Mouse (Mus musculus): Measurements from ENCODE around the gene Slc9a6. TPM values are rescaled to one million over a fixed set of nuclear protein-coding genes. Genes with fewer than 3 reads are reported as not detected.

Slc9a6 gene
- total and polyA plus RNA-seq, 3 experiments: 5.2 to 7.6 (median 5.3) TPM

- TF ChIP-seq JUND (conservative IDR thresholded peaks at IDR 0.05; ENCODE audit: low read depth, low read length): no peak
These were observed 11.5 kb upstream of the Slc9a6 start, which contains the start of gene Mmgt1 (continued) for GRCm38 (mm10) chrX:56597887-56598640.

DNA sequence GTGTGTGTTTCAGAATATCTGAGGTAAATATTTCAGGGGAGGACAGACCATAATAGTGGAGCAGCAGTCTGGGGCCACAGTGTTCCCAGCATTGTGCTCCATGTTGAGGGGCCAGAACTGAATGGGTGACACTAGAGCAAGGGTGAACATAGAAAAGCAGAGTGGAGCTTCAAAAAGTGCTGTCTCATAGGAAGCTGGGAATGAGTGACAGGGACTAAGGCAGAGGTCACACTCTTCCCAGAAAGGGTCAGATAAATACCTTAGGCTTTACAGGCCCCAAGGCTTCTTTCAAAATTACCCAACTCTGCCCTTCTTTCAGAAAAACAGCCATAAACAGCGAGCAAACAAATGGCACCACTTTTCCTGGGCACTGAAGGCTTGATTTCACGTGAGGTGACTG, 3.0 kb upstream of the Slc9a6 start:
- H3K9ac ChIP-seq (ENCODE audit: insufficient read depth, low read depth): no peak overlapping the region
- H3K27me3 ChIP-seq (replicated peaks): no peaks in the 10 kb centered on the region
- DNase-seq (ENCODE audit: extremely low read depth): no peak
- in situ Hi-C loops (cut with MboI; ENCODE audit: low pct_ligation_motif_present, low pct_unique_long_range_greater_than_20kb, low sequenced_read_pairs) (no loop called here), dilution Hi-C loops (cut with MboI; ENCODE audit: extremely low pct_ligation_motif_present, extremely low pct_unique_long_range_greater_than_20kb, low sequenced_read_pairs) (no loop called here)
- H3K9me3 ChIP-seq (replicated peaks; ENCODE audit: low read length): no peaks in the 10 kb centered on the region
- H3K4me2 ChIP-seq (ENCODE audit: insufficient read depth, low read depth, poor library complexity, severe bottlenecking): no peak overlapping the region
- H3K27ac ChIP-seq (ENCODE audit: insufficient read depth, low read depth): no peak overlapping the region
- no peak for TF ChIP-seq MAFK (IDR thresholded peaks at IDR 0.05; ENCODE audit: insufficient replicate concordance, low read length)
- no peak for TF ChIP-seq USF1 (IDR thresholded peaks at IDR 0.05; ENCODE audit: low read depth, low read length)
- TF ChIP-seq POLR2A (IDR thresholded peaks at IDR 0.05; ENCODE audit: low read depth, low read length): no peak
- no peak for TF ChIP-seq RAD21 (IDR thresholded peaks at IDR 0.05; ENCODE audit: low read depth, low read length)
- no peak for TF ChIP-seq ZC3H11A (IDR thresholded peaks at IDR 0.05; ENCODE audit: low read depth, low read length)
- no peak for TF ChIP-seq MXI1 (IDR thresholded peaks at IDR 0.05; ENCODE audit: low read depth, low read length)
- no peak for TF ChIP-seq NELFE (IDR thresholded peaks at IDR 0.05; ENCODE audit: low read depth, low read length)
- TF ChIP-seq TBP (conservative IDR thresholded peaks at IDR 0.05; ENCODE audit: low read depth, low read length): no peak
- TF ChIP-seq PAX5 (IDR thresholded peaks at IDR 0.05; ENCODE audit: low read length): no peak
- TF ChIP-seq KAT2A (IDR thresholded peaks at IDR 0.05; ENCODE audit: insufficient replicate concordance, low read length): no peak
- no peak for TF ChIP-seq MAX (IDR thresholded peaks at IDR 0.05; ENCODE audit: low read length)
- TF ChIP-seq MAZ (IDR thresholded peaks at IDR 0.05; ENCODE audit: low read depth, low read length): no peak
- no peak for TF ChIP-seq SIN3A (IDR thresholded peaks at IDR 0.05; ENCODE audit: low read length)
- TF ChIP-seq IRF4 (IDR thresholded peaks at IDR 0.05; ENCODE audit: low read depth, low read length): no peak
- TF ChIP-seq E2F4 (IDR thresholded peaks at IDR 0.05; ENCODE audit: insufficient replicate concordance, low read depth, low read length): no peak
- TF ChIP-seq HCFC1 (IDR thresholded peaks at IDR 0.05; ENCODE audit: low read depth, low read length): no peak
- TF ChIP-seq CTCF (conservative IDR thresholded peaks at IDR 0.05 in 1 of 2, IDR thresholded peaks at IDR 0.05 in 1 of 2; ENCODE audit: low read depth in 2 of 2, low read length in 2 of 2): no peak
- H3K4me1 ChIP-seq (ENCODE audit: control insufficient read depth in 1 of 2, insufficient read depth in 2 of 2): peaks cover 9 to 10% of the 10 kb centered on the region in 2 experiments; a peak in 2 of 4 replicates
- no peaks in the 10 kb centered on the region for H3K36me3 ChIP-seq (replicated peaks in 1 of 2; ENCODE audit: control insufficient read depth in 1 of 2, insufficient read depth in 1 of 2, low read length in 1 of 2)
- H3K4me3 ChIP-seq (replicated peaks in 1 of 3; ENCODE audit: low read depth in 2 of 3, low read length in 2 of 3, poor library complexity in 1 of 3): no peak overlapping the region
- no peaks in the 10 kb centered on the region for H3K79me2 ChIP-seq (replicated peaks; ENCODE audit: control insufficient read depth, extremely low read depth, insufficient read depth, poor library complexity, severe bottlenecking)
